Mouse (Mus musculus) layer of hippocampus, adult 18-20 months (tissue): ENCODE results near the gene Zfp933. TPM values are rescaled to one million over a fixed set of nuclear protein-coding genes. Genes with fewer than 3 reads are reported as not detected.
"Not testable (repeated sequence)": the region's sequence is repeated elsewhere in the genome, so short reads cannot be mapped to it uniquely, and the experiment has no call there.

Source experiments
- DNase-seq, 2 experiments: peaks; one replicate each; pipeline ENCODE4 v3.0.0; 2022; ENCODE audit warnings: low spot score in 2 of 2
- long read RNA-seq: library from polyadenylated mRNA; stranded (forward); transcript quantifications from one replicate; pipeline ENCODE4 v2.0.0, GENCODE M21; 2021
- total RNA-seq, 2 experiments: library from RNA; stranded (reverse); gene quantifications; 2 replicates each; pipeline ENCODE4 v1.2.3; 2021

The Zfp933 gene
- 10 to 100 TPM; 18.5 to 19.8 TPM for total RNA-seq
- long read RNA-seq, partial matches to known transcripts = 0 of 2 reads
- long read RNA-seq, other reads (novel, unspliced or antisense) = 2 of 2 reads

GRCm38 (mm10) chr4:147847614-147848583, at the start of gene Zfp933:
Gene Zfp933 (minus strand): TSS chr4:147848366.
- DNase-seq = peak; percentile 68 to 94

GRCm38 (mm10) chr4:147897348-147897747, 49.2 kb upstream of the Zfp933 start:
- peak in 1 of 2 experiments; percentile 46 for DNase-seq

GRCm38 (mm10) chr4:147896411-147896810, 48.2 kb upstream of the Zfp933 start:
- DNase-seq = no peak

- DNase-seq = no peak
These were observed 47.7 kb upstream of the Zfp933 start for GRCm38 (mm10) chr4:147895815-147896330.

GRCm38 (mm10) chr4:147890341-147890740, 42.2 kb upstream of the Zfp933 start:
- peak; percentile 33 to 74 for DNase-seq

GRCm38 (mm10) chr4:147888237-147888636, 40.1 kb upstream of the Zfp933 start:
- DNase-seq = no peak

GRCm38 (mm10) chr4:147887277-147887676, 39.1 kb upstream of the Zfp933 start:
- no peak for DNase-seq

- DNase-seq = no peak
These were observed 38.0 kb upstream of the Zfp933 start for GRCm38 (mm10) chr4:147886158-147886557.

GRCm38 (mm10) chr4:147884138-147884537, 36.0 kb upstream of the Zfp933 start:
- no peak for DNase-seq

- no peak for DNase-seq
These were observed 34.9 kb upstream of the Zfp933 start for GRCm38 (mm10) chr4:147883041-147883440.

- no peak for DNase-seq
These were observed 33.6 kb upstream of the Zfp933 start for GRCm38 (mm10) chr4:147881792-147882191.

- DNase-seq = no peak
These were observed 31.7 kb upstream of the Zfp933 start for GRCm38 (mm10) chr4:147879865-147880264.

- DNase-seq = no peak
These were observed 31.3 kb upstream of the Zfp933 start for GRCm38 (mm10) chr4:147879456-147879855.

GRCm38 (mm10) chr4:147878537-147878936, 30.4 kb upstream of the Zfp933 start:
- DNase-seq = no peak

- DNase-seq = peak; percentile 32 to 67
These were observed 27.8 kb upstream of the Zfp933 start for GRCm38 (mm10) chr4:147875852-147876575.

GRCm38 (mm10) chr4:147869238-147869637, 21.1 kb upstream of the Zfp933 start:
- DNase-seq = no peak

- peak; percentile 96 to 98 for DNase-seq
These were observed 20.4 kb upstream of the Zfp933 start, which contains the start of the genes Miip and Fv1 for GRCm38 (mm10) chr4:147868450-147869031. Gene Miip (minus strand): TSS chr4:147868816. Gene Fv1 (plus strand): TSS chr4:147868979.

GRCm38 (mm10) chr4:147867563-147868449, 19.6 kb upstream of the Zfp933 start:
- DNase-seq = no peak

GRCm38 (mm10) chr4:147866793-147867192, 18.6 kb upstream of the Zfp933 start:
- not testable (repeated sequence) for DNase-seq

- no peak for DNase-seq
These were observed 17.9 kb upstream of the Zfp933 start for GRCm38 (mm10) chr4:147866056-147866455.
